Mouse (Mus musculus) E14TG2a.4 (cell line): ENCODE data around the gene Krtap26-1.
A peak's percentile ranks its signal among the peaks of the same experiment; 100 is the strongest.

Experiments used
- CTCF ChIP-seq: conservative IDR thresholded peaks from 2 replicates; pipeline ENCODE4 v1.5.1; 2014; ENCODE audit warnings: low read length
- NANOG ChIP-seq: IDR thresholded peaks from 2 replicates; pipeline ENCODE4 v1.6.1; 2014; ENCODE audit warnings: borderline replicate concordance, low read length, mixed read lengths

GRCm38 (mm10) chr16:88657426-88657825 is 9.8 kb upstream of the Krtap26-1 start:
- 0 out of 2 replicates have a peak, but pooled peaks have one; percentile 4 for TF ChIP-seq CTCF
- no peak for TF ChIP-seq NANOG
